Mouse (Mus musculus) hindbrain, postnatal 0 days (tissue): ENCODE data around the gene Slc22a23. TPM values are rescaled to one million over a fixed set of nuclear protein-coding genes. Genes with fewer than 3 reads are reported as not detected.

Source experiments
- ATAC-seq: fragments of 200-750 bp; cut with Nextera tagmentation; 2 replicates; pipeline ENCODE4 v1.8.0; 2017; ENCODE audit warnings: mild to moderate bottlenecking, moderate TSS enrichment, moderate library complexity
- DNase-seq: peaks from one replicate; pipeline ENCODE4 v3.0.0-alpha.2; 2015; ENCODE audit warnings: low spot score
- H3K27ac ChIP-seq: fragments of 300-500 bp; sonication (generic); 2 replicates; pipeline ENCODE4 v1.5.1; 2014; ENCODE audit warnings: mild to moderate bottlenecking
- H3K27me3 ChIP-seq: fragments of 300-500 bp; sonication (generic); 2 replicates; pipeline ENCODE4 v1.6.1; 2014; ENCODE audit warnings: low read length, mixed read lengths; ENCODE audit not compliant: insufficient read depth
- H3K36me3 ChIP-seq: fragments of 300-500 bp; sonication (generic); 2 replicates; pipeline ENCODE4 v1.6.1; 2014; ENCODE audit warnings: low read length, mixed read lengths; ENCODE audit not compliant: insufficient read depth
- H3K4me1 ChIP-seq: fragments of 300-500 bp; sonication (generic); 2 replicates; pipeline ENCODE4 v1.6.1; 2014; ENCODE audit warnings: antibody characterized with exemption, low read length, mixed read lengths; ENCODE audit not compliant: insufficient read depth
- H3K4me2 ChIP-seq: fragments of 300-500 bp; sonication (generic); 2 replicates; pipeline ENCODE4 v1.6.1; 2014; ENCODE audit warnings: low read depth, mild to moderate bottlenecking, low read length, moderate library complexity, mixed read lengths
- H3K4me3 ChIP-seq: fragments of 300-500 bp; sonication (generic); 2 replicates; pipeline ENCODE4 v1.5.1; 2014; ENCODE audit warnings: low read length
- H3K9ac ChIP-seq: fragments of 300-500 bp; sonication (generic); replicated peaks from 2 replicates; pipeline ENCODE4 v1.6.1; 2014; ENCODE audit warnings: mild to moderate bottlenecking, low read length, moderate library complexity, mixed read lengths
- H3K9me3 ChIP-seq: fragments of 300-500 bp; sonication (generic); 2 replicates; pipeline ENCODE4 v1.6.1; 2016; ENCODE audit warnings: low read length, mixed read lengths
- CTCF ChIP-seq: IDR thresholded peaks from 2 replicates; pipeline ENCODE4 v1.5.1; 2016; ENCODE audit warnings: antibody characterized with exemption, control low read depth, low read depth
- WGBS: fragments of 180-500 bp; shearing (Covaris S2); extraction: QIAGEN DNeasy Blood & Tissue Kit; methylation state at CpG from one replicate; pipeline ENCODE4 v1.1.7; 2014; 5-methylcytosine and 5-hydroxymethylcytosine counted together
- polyA plus RNA-seq: library from polyadenylated mRNA; unstranded; fragments of >200 nt; fragmentation: Nextera tagmentation; extraction: Ambion mirVana; gene quantifications from 2 replicates; pipeline ENCODE4 v1.2.1, GENCODE M21; 2015
- total RNA-seq: library from RNA; depleted of rRNA; stranded (reverse); fragments of >200 nt; gene quantifications from 2 replicates; pipeline ENCODE4 v1.2.3, GENCODE M21; 2014; rRNA removed

Slc22a23 gene
- total and polyA plus RNA-seq, 2 experiments from 2014 or later, result 12.9 to 136 TPM

- peak overlapping the region; percentile 99 for H3K27ac ChIP-seq
- 2% methylated on average over 15 of the region's 15 CpGs for WGBS
- no peak for ATAC-seq
Observed at GRCm38 (mm10) chr13:34132299-34132698, 212.7 kb downstream of the Slc22a23 start.

DNA sequence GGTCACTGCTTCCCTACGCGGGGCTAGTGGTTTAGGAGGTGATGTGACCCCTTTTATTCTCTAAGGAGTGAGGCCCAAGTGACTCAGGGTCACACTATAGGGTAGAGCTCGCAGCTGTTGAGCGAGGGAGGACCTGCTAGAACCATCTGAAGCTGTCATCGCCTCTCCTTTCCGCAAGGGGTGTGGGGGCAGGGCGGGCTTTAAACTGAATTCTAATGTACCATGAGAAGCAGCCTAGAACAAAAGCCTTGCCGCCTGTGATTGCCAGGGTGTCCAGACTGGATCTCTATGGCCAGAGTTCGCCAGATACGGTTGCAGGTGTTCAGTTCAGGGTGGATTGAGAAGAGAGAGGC is 213.3 kb downstream of the Slc22a23 start:
- Histone ChIP-seq H3K27ac (peak overlapping the region; percentile 99), H3K27me3 (no peaks in the 10 kb centered on the region), H3K4me1 (peaks cover 20% of the 10 kb centered on the region), H3K9ac (peak overlapping the region; percentile 80), H3K4me3 (peak overlapping the region; percentile 70), H3K36me3 (no peaks in the 10 kb centered on the region), H3K9me3 (no peaks in the 10 kb centered on the region), H3K4me2 (peak overlapping the region; percentile 94)
- ATAC-seq (peak; percentile 54), DNase-seq (peak; percentile 90)
- WGBS, result 0% methylated on average over 10 of the region's 10 CpGs
- TF ChIP-seq CTCF, result peak; percentile 62

More at GRCm38 (mm10) chr13:34132299-34132698, 212.7 kb downstream of the Slc22a23 start:
- H3K4me2 ChIP-seq, result peak overlapping the region; percentile 94
- no peak for TF ChIP-seq CTCF
- H3K9ac ChIP-seq, result peak overlapping the region; percentile 80
- no peaks in the 10 kb centered on the region for H3K9me3 ChIP-seq
- H3K4me1 ChIP-seq, result peaks cover 24% of the 10 kb centered on the region
- H3K36me3 ChIP-seq, result no peaks in the 10 kb centered on the region
- H3K27me3 ChIP-seq, result no peaks in the 10 kb centered on the region
- peak; percentile 54 for DNase-seq
- peak overlapping the region; percentile 70 for H3K4me3 ChIP-seq

DNA sequence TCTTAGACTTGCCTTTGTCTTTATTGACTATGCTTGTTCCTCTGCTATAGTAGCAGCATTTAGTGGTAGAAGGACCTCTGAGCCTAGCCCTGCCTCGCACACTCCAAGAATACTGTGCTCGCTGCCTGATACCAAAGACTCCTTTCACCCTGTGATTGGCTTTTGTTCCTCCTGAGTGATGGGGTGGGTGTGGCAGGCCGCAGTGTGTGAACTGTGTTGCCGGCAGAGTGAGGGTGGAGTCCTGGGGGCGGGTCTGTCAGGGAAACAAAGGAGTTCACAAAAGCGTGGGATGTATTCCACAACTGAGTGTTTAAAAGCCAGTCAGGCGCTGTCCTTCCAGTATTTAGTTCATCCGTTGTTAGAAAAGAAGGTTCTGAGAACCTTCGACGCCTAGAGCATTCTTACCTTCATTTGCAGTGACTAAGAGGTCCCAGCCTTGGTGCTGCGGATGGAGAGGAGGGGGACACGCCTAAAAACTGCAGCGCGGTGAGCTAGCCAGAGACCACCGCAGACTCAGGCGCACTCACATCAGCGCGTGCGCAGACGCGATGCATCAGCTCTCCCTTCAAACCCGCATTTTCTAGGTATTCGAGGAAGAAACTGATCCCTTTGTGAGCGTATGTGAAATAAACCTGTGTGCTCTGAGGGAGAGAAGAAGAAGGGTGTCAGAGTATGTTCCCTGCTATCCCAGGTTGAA is 213.8 kb downstream of the Slc22a23 start:
- TF ChIP-seq CTCF, result no peak
- DNase-seq (peak; percentile 92), ATAC-seq (peak; percentile 64)
- H3K4me3 ChIP-seq, result peak overlapping the region; percentile 70
- H3K9ac ChIP-seq, result peak overlapping the region; percentile 80
- H3K27ac ChIP-seq, result peak overlapping the region; percentile 99
- no peaks in the 10 kb centered on the region for H3K36me3 ChIP-seq
- WGBS, result 0% methylated on average over 24 of the region's 24 CpGs
- H3K9me3 ChIP-seq, result no peaks in the 10 kb centered on the region
- H3K4me1 ChIP-seq, result peaks cover 15% of the 10 kb centered on the region; the same call in 1 of the 2 replicates
- H3K4me2 ChIP-seq, result peak overlapping the region; percentile 94
- H3K27me3 ChIP-seq, result no peaks in the 10 kb centered on the region

DNA sequence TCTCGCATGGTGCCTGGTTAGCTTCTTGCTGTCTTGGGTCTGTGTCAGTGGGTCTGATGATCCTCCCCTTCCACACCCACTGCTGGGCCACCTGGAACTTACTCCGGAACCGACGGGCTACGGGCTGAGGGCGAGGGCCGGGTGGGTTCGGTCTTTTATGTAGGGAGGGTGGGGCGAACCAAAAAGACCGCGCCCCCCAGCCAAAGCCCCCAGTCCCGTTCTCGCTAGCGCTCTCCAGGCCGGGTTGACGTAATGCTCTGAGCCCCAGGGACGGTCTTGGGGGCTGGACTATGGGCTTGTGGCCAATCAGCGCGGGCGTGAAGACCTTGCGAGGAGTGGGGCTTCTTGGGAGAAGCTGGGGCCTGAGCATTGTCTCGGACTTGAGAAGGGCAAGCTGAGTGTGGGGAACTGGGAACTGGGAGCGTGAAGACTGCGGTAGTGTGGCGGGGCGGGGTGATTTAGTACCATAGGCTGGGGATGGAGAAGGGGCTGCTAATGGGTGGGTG is 214.7 kb downstream of the Slc22a23 start, which contains the start of gene Tubb2b:
Tubb2b (minus strand) TSS at position 241 of the 506 bp plus-strand sequence.
- peak within 1 kb of the TSS; percentile 99 for H3K27ac ChIP-seq
- H3K4me3 ChIP-seq, result peak within 1 kb of the TSS; percentile 70
- H3K4me1 ChIP-seq, result peaks cover 11% of the 10 kb centered on the region; the same call in 1 of the 2 replicates
- under 1% methylated on average over 26 of the region's 26 CpGs for WGBS
- H3K36me3 ChIP-seq, result no peaks in the 10 kb centered on the region
- H3K9ac ChIP-seq, result peak within 1 kb of the TSS; percentile 80
- H3K27me3 ChIP-seq, result no peaks in the 10 kb centered on the region
- DNase-seq, result peak; percentile 100
- H3K9me3 ChIP-seq, result no peaks in the 10 kb centered on the region
- peak; percentile 93 for ATAC-seq
- H3K4me2 ChIP-seq, result peak within 1 kb of the TSS; percentile 94
- TF ChIP-seq CTCF, result no peak

GRCm38 (mm10) chr13:34129485-34130225 is 215.3 kb downstream of the Slc22a23 start:
- Histone ChIP-seq H3K36me3 (peaks cover under 1% of the 10 kb centered on the region; the same call in 1 of the 2 replicates), H3K4me3 (peak overlapping the region; percentile 70), H3K9ac (peak overlapping the region; percentile 80), H3K4me2 (peak overlapping the region; percentile 94), H3K9me3 (no peaks in the 10 kb centered on the region), H3K27ac (peak overlapping the region; percentile 99), H3K27me3 (no peaks in the 10 kb centered on the region), H3K4me1 (peaks cover 16% of the 10 kb centered on the region; the same call in 1 of the 2 replicates)
- ATAC-seq (peak; percentile 0; the same call in 1 of the 2 replicates), DNase-seq (peak; percentile 88)
- peak; percentile 26; the same call in 1 of the 2 replicates for TF ChIP-seq CTCF
- WGBS, result under 1% methylated on average over 30 of the region's 31 CpGs

Other genes starting within 250 kb of the Slc22a23 start
- gene Tubb2b, start 214.7 kb downstream of the Slc22a23 start, total RNA-seq, result 4,422 and 4,857 TPM in 2 replicates
- 709 and 787 TPM in 2 replicates for gene Tubb2b, start 214.7 kb downstream of the Slc22a23 start, polyA plus RNA-seq
- gene Psmg4, start 182.2 kb downstream of the Slc22a23 start, total RNA-seq, result 41.6 and 75.9 TPM in 2 replicates
- gene Psmg4, start 182.2 kb downstream of the Slc22a23 start, polyA plus RNA-seq, result 88.5 and 92.0 TPM in 2 replicates